Mouse (Mus musculus) stomach, postnatal 0 days (tissue): ENCODE results near the gene Fam131a. TPM values are rescaled to one million over a fixed set of nuclear protein-coding genes. Genes with fewer than 3 reads are reported as not detected.

Experiments used
- ATAC-seq: fragments of 200-750 bp; cut with Nextera tagmentation; 2 replicates; pipeline ENCODE4 v1.8.0; 2017; ENCODE audit not compliant: low FRiP score, low TSS enrichment
- DNase-seq: peaks from one replicate; pipeline ENCODE4 v3.0.0-alpha.2; 2016; ENCODE audit warnings: low spot score
- H3K27ac ChIP-seq: fragments of 300-500 bp; sonication (generic); replicated peaks from 2 replicates; pipeline ENCODE4 v1.5.1; 2014; ENCODE audit warnings: mild to moderate bottlenecking, control low read depth
- H3K27me3 ChIP-seq: fragments of 300-500 bp; sonication (generic); 2 replicates; pipeline ENCODE4 v1.6.1; 2014; ENCODE audit warnings: low read length; ENCODE audit not compliant: control insufficient read depth, insufficient read depth
- H3K36me3 ChIP-seq: fragments of 300-500 bp; sonication (generic); 2 replicates; pipeline ENCODE4 v1.6.1; 2014; ENCODE audit warnings: low read length, mixed read lengths; ENCODE audit not compliant: control insufficient read depth, insufficient read depth
- H3K4me1 ChIP-seq: fragments of 300-500 bp; sonication (generic); replicated peaks from 2 replicates; pipeline ENCODE4 v1.6.1; 2014; ENCODE audit warnings: antibody characterized with exemption; ENCODE audit not compliant: control insufficient read depth, insufficient read depth
- H3K4me2 ChIP-seq: fragments of 300-500 bp; sonication (generic); replicated peaks from 2 replicates; pipeline ENCODE4 v1.6.1; 2014; ENCODE audit warnings: low read depth, mild to moderate bottlenecking, control low read depth, moderate library complexity
- H3K4me3 ChIP-seq: fragments of 300-500 bp; sonication (generic); 2 replicates; pipeline ENCODE4 v1.5.1; 2014; ENCODE audit warnings: low read depth, low read length, control low read depth
- H3K9ac ChIP-seq: fragments of 300-500 bp; sonication (generic); 2 replicates; pipeline ENCODE4 v1.6.1; 2014; ENCODE audit warnings: mild to moderate bottlenecking, low read length, control low read depth, mixed read lengths
- H3K9me3 ChIP-seq: fragments of 300-500 bp; sonication (generic); 2 replicates; pipeline ENCODE4 v1.6.1; 2016; ENCODE audit warnings: low read length; ENCODE audit not compliant: control insufficient read depth
- CTCF ChIP-seq: IDR thresholded peaks from 2 replicates; pipeline ENCODE4 v1.5.1; 2016; ENCODE audit warnings: antibody characterized with exemption, low read depth, mild to moderate bottlenecking, moderate library complexity
- EP300 ChIP-seq: optimal IDR thresholded peaks from 2 replicates; pipeline ENCODE3; 2016; ENCODE audit warnings: antibody characterized with exemption
- WGBS: fragments of 180-500 bp; shearing (Covaris S2); extraction: QIAGEN DNeasy Blood & Tissue Kit; methylation state at CpG from one replicate; pipeline ENCODE4 v1.1.7; 2014; 5-methylcytosine and 5-hydroxymethylcytosine counted together
- polyA plus RNA-seq: library from polyadenylated mRNA; unstranded; fragments of >200 nt; fragmentation: Nextera tagmentation; extraction: Ambion mirVana; gene quantifications from 2 replicates; pipeline ENCODE4 v1.2.1, GENCODE M21; 2015

Gene Fam131a
- polyA plus RNA-seq, 1 experiment from 2014 or later: 6.7 TPM

GRCm38 (mm10) chr16:20733731-20734730 is 41.0 kb downstream of the Fam131a start, which contains the start of gene Thpo:
TSS of gene Thpo (minus strand) at chr16:20734511.
- Histone ChIP-seq H3K27me3 (no peaks in the 10 kb centered on the region), H3K4me3 (peak within 1 kb of the TSS; percentile 62), H3K4me1 (no peaks in the 10 kb centered on the region), H3K9ac (peak within 1 kb of the TSS; percentile 74), H3K27ac (no peak within 1 kb of the TSS), H3K36me3 (no peaks in the 10 kb centered on the region), H3K9me3 (no peaks in the 10 kb centered on the region), H3K4me2 (peak within 1 kb of the TSS; percentile 98)
- TF ChIP-seq EP300 (no peak), CTCF (peak; percentile 28)
- ATAC-seq (no peak), DNase-seq (no peak)
- WGBS: 18% methylated on average over 45 of the region's 45 CpGs

GRCm38 (mm10) chr16:20735651-20736050 is 42.6 kb downstream of the Fam131a start:
- Histone ChIP-seq H3K9ac (no peak overlapping the region), H3K4me2 (no peak overlapping the region), H3K4me3 (no peak overlapping the region), H3K9me3 (no peaks in the 10 kb centered on the region), H3K27ac (no peak overlapping the region), H3K4me1 (no peaks in the 10 kb centered on the region), H3K27me3 (no peaks in the 10 kb centered on the region), H3K36me3 (no peaks in the 10 kb centered on the region)
- WGBS: 75% methylated on average over 4 of the region's 5 CpGs
- no peak for DNase-seq
- ATAC-seq: no peak
- no peak for TF ChIP-seq EP300
- TF ChIP-seq CTCF: no peak

DNA sequence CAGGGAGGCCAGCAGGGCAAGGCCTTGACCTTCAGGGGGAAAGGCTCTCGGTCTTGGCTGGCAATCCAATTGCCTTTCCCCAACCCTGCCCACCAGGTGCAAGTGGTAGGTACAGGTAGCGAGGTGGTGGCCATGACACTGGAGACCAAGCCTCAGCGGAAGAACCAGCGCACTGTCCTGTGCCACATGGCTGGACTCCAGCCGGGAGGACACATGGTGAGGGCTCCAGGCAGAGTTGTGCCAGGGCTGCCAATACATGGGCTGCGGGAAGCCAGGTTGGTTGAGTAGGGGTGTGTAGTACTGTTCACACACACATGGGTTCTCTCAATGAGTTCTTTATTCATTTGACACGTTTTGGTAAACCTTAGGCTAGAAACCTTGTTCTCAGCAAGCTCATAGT is 43.1 kb downstream of the Fam131a start:
- no peaks in the 10 kb centered on the region for H3K36me3 ChIP-seq
- no peak overlapping the region for H3K9ac ChIP-seq
- TF ChIP-seq EP300: no peak
- TF ChIP-seq CTCF: no peak
- no peaks in the 10 kb centered on the region for H3K4me1 ChIP-seq
- no peak overlapping the region for H3K4me3 ChIP-seq
- H3K27ac ChIP-seq: no peak overlapping the region
- no peaks in the 10 kb centered on the region for H3K9me3 ChIP-seq
- WGBS: 92% methylated on average over 7 of the region's 7 CpGs
- no peak overlapping the region for H3K4me2 ChIP-seq
- H3K27me3 ChIP-seq: no peaks in the 10 kb centered on the region
- ATAC-seq: no peak
- no peak for DNase-seq

DNA sequence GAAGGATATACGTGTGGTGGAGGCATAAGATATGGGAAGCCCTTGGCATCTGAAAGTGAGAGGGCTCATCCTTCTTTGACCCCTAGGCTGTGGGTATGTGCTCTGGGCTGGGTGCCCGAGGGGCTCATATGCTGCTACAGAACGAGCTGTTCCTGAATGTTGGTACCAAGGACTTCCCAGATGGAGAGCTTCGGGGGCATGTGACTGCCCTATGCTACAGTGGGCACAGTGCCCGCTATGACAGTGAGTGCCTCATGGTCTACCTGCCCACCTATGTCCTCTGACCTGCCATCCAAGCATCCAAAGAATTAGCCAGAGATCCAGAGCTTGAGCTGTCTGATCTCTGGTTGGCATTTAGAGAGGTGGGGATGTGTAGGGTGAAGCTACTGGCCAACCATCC is 43.8 kb downstream of the Fam131a start:
- no peak for ATAC-seq
- Histone ChIP-seq H3K36me3 (no peaks in the 10 kb centered on the region), H3K27ac (no peak overlapping the region), H3K4me1 (no peaks in the 10 kb centered on the region), H3K4me3 (no peak overlapping the region), H3K27me3 (no peaks in the 10 kb centered on the region), H3K9me3 (no peaks in the 10 kb centered on the region), H3K9ac (no peak overlapping the region), H3K4me2 (no peak overlapping the region)
- no peak for DNase-seq
- no peak for TF ChIP-seq EP300
- TF ChIP-seq CTCF: no peak
- WGBS: 87% methylated on average over 5 of the region's 5 CpGs

DNA sequence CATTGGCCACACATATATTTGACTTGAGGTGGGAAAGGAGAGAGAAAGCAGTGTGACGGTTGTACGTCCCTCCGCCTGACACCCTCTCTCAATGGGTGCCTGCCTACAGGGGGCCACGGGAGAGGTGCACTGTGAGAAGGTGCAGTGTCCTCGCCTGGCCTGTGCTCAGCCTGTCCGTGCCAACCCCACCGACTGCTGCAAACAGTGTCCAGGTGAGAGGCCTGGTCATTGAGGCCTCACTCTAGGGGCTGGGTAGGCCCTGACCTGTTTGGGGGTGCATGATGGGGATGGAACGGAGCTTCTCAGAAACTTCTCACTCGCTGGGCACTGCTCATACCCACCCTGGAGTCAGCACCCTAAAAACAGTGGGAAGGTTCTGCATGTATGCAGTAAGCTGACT is 46.8 kb downstream of the Fam131a start:
- 90% methylated on average over 9 of the region's 9 CpGs for WGBS

DNA sequence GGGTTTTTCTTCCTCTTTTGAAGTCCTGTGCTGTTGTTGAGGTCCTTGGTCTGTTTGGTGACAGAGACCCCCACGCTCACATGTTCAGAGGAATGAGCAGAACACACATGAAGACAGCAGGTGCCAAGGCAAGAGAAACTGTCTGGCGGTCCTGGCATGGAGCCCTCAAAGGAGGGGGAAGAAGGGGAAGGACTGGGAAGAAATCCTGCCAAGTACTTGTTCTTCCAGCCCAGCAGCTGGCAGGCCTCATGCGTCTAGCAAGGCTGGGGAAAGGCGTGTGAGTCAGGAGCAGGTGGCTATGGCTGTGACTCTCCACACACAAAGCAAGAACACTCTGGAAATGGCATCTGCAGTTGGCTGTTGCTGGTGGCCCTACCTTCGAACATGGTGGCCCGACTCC is 53.6 kb downstream of the Fam131a start:
- H3K36me3 ChIP-seq: no peaks in the 10 kb centered on the region
- no peaks in the 10 kb centered on the region for H3K27me3 ChIP-seq
- no peak for TF ChIP-seq CTCF
- TF ChIP-seq EP300: no peak
- 31% methylated on average over 6 of the region's 6 CpGs for WGBS
- H3K9me3 ChIP-seq: no peaks in the 10 kb centered on the region
- peak; percentile 74; the same call in 1 of the 2 replicates for ATAC-seq
- H3K4me1 ChIP-seq: no peaks in the 10 kb centered on the region
- no peak overlapping the region for H3K27ac ChIP-seq
- no peak overlapping the region for H3K4me3 ChIP-seq
- H3K9ac ChIP-seq: no peak overlapping the region
- H3K4me2 ChIP-seq: no peak overlapping the region; the same call in 1 of the 2 replicates
- DNase-seq: peak; percentile 64

More for the DNA sequence above, 46.8 kb downstream of the Fam131a start:
- no peaks in the 10 kb centered on the region for H3K27me3 ChIP-seq
- no peaks in the 10 kb centered on the region for H3K4me1 ChIP-seq
- no peak overlapping the region for H3K27ac ChIP-seq
- no peak overlapping the region for H3K4me3 ChIP-seq
- H3K9ac ChIP-seq: no peak overlapping the region
- TF ChIP-seq EP300: no peak
- no peak for TF ChIP-seq CTCF
- DNase-seq: no peak
- no peaks in the 10 kb centered on the region for H3K36me3 ChIP-seq
- H3K4me2 ChIP-seq: no peak overlapping the region
- H3K9me3 ChIP-seq: no peaks in the 10 kb centered on the region
- no peak for ATAC-seq
